Mouse (Mus musculus) bone marrow macrophage, adult 2 months (primary cell): ENCODE measurements around the gene Il9r. TPM values are rescaled to one million over a fixed set of nuclear protein-coding genes. Genes with fewer than 3 reads are reported as not detected.

Experiments
- H3K27ac ChIP-seq: 2 replicates; pipeline ENCODE4 v1.5.1; 2012; ENCODE audit warnings: low read depth, low read length; ENCODE audit not compliant: insufficient read depth
- H3K4me1 ChIP-seq: 2 replicates; pipeline ENCODE4 v1.6.1; 2012; ENCODE audit warnings: low read length; ENCODE audit not compliant: control insufficient read depth, insufficient read depth
- H3K4me3 ChIP-seq: 2 replicates; pipeline ENCODE4 v1.5.1; 2012; ENCODE audit warnings: mild to moderate bottlenecking, low read length, moderate library complexity; ENCODE audit not compliant: insufficient read depth
- CTCF ChIP-seq: IDR thresholded peaks from 2 replicates; pipeline ENCODE4 v1.5.1; 2012; ENCODE audit warnings: low read depth, mild to moderate bottlenecking, low read length, moderate library complexity
- POLR2A ChIP-seq: IDR thresholded peaks from 2 replicates; pipeline ENCODE4 v1.6.1; 2012; ENCODE audit warnings: mild to moderate bottlenecking, low read depth, low read length, borderline replicate concordance
- polyA plus RNA-seq: library from polyadenylated mRNA; stranded (reverse); fragments of >200 nt; gene quantifications from 2 replicates; pipeline ENCODE4 v1.2.4, GENCODE M21; 2012; ENCODE audit not compliant: missing spikeins, insufficient read depth, insufficient read length

Gene Il9r
- polyA plus RNA-seq, 1 experiment: not detected

DNA sequence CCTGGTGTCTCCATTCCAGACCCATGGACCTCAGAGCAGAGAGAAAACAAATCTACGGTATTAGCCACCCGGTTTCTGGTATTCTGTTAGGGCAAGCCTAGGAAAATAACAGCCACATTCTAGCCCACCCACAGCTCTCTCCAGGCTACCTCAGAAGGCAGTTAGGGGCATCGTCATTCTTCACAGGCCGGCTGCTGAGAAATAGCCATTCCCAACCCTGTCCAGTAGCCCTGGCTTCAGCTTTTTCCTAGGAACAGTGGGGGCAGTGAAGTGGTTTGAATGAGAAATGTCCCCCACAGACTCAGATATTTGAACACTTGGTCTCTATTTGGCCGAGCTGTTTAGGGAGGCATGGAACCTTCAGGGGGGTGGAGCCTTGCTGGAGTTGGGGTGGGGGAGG is 10.6 kb downstream of the Il9r start:
- Histone ChIP-seq H3K4me3 (no peak overlapping the region), H3K27ac (no peak overlapping the region), H3K4me1 (no peaks in the 10 kb centered on the region)
- TF ChIP-seq CTCF: no peak

DNA sequence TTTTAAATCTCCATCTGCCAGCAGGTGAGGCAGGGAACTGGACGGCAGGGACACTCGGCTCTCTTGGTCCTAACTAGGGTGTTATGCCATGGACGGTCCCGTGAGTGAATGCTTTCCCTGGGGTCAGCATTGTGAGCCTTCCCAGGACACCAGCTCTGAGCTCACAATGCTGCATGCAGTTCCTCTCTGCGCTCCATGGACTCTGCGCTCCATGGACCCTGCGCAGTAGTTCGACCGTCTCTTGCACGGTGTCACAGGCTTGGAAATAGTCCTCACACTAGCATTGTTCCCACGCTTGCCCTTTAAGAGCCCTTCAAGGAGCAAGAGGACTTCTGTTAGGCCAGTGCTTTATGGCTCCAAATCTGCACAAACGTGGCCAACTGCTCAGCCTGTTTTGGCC is 11.2 kb downstream of the Il9r start:
- Histone ChIP-seq H3K4me1 (no peaks in the 10 kb centered on the region), H3K4me3 (no peak overlapping the region), H3K27ac (no peak overlapping the region)
- TF ChIP-seq CTCF: no peak
- no peak for TF ChIP-seq POLR2A

DNA sequence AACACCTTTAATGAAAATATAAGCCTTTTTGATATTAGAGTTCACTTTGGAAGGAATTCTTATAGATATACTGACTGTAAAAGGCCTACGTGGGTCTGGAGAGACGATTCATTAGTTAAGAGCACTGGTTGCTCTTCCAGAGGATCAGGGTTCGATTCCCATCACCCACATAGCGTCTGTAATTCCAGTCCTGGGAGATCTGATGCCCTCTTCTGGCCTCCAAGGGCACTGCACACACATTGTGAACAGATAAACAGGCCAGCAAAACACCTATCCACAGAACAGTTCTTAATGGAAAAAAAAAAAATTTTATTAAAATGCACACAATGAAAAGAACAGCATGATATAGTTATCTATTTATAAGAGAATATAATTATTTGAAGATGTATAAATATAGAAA is 12.8 kb downstream of the Il9r start:
- no peaks in the 10 kb centered on the region for H3K4me1 ChIP-seq
- H3K4me3 ChIP-seq: no peak overlapping the region
- TF ChIP-seq CTCF: no peak
- no peak for TF ChIP-seq POLR2A
- H3K27ac ChIP-seq: no peak overlapping the region

GRCm38 (mm10) chr11:32186031-32186430 is 14.0 kb downstream of the Il9r start:
- TF ChIP-seq POLR2A (no peak), CTCF (no peak)
- Histone ChIP-seq H3K4me1 (no peaks in the 10 kb centered on the region), H3K27ac (no peak overlapping the region), H3K4me3 (no peak overlapping the region)

DNA sequence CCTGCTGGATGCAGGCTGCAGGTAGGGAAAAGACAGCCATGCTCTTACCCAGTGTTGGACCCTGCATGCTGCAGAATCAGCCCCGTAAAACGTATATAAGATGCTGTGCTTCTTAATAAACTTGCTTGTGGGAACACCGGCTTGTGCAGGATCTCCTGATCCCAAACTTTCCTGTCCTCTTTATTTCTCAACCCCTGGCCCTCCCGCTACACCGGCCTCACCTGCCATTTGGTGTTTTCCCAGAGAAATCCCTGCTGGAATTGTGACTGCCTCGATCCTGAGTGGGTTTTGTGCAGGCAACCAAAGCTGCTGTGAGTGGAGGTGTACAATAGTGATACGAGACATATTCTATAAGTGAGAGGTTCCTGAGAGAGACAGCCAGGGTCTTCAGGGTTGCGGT is 15.6 kb downstream of the Il9r start:
- Histone ChIP-seq H3K4me1 (no peaks in the 10 kb centered on the region), H3K4me3 (no peak overlapping the region), H3K27ac (no peak overlapping the region)
- no peak for TF ChIP-seq CTCF
- no peak for TF ChIP-seq POLR2A

DNA sequence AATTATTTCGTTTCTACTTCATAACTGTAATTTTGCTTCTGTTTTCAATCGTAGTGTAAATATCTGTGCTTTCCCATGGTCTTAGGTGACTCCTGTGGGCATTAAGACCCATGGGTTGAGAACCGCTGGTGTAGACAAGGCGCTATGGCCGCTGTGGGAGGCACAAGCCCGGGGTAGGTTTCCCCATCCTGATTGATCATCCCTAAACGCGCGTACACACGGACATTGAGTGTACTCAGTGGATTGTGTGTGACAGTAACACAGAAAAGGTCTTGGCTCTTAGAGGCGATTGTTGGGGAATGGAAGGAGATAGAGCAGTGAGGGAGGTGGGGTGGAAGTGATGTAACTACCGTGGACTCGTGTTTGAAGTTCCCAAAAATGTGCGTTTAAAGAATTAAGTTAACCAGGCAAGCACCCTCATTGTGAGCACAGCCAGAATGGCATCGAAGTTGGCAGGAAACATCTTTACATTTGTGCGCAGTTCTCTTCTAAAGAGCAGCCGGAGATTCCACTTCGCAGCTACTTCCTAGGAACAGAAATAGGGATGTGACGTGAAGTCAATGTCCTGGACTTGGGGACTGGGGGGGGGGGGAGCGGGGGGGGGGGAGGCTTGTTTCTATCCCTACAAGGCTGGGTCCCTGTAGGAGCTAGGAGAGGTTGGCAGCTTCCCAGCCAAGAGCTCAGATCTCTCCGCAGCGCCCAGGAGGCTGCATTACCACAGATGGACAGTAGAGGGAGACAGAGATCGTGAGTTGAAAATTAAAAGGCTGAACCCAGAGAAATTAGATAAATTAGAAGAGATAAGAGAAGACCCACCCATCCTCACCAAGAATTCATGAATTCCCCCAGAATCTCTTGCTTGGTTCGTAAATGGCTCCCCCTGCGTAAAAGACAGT is 17.9 kb downstream of the Il9r start:
- Histone ChIP-seq H3K27ac (no peak overlapping the region), H3K4me1 (no peaks in the 10 kb centered on the region), H3K4me3 (no peak overlapping the region)
- TF ChIP-seq POLR2A (no peak), CTCF (peak; percentile 57)

DNA sequence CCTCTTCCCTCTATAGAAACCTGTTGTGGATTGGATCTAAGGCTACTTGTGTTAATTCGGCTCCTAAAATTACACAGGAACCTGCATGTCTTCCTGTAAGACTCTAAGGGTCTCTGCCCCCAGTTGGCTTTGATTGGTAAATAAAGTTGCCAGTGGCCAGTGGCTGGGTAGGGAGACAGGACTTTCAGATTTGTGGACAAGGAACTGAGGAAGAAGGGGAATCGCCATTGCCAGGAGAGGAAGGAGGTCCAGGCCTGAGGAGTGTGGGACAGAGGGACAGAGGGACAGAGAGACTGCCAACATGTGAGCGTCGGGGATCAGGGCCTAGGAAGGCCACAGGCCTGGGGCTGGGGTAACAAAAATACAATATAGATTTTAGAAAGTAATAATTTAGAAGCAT is 18.8 kb downstream of the Il9r start:
- Histone ChIP-seq H3K27ac (no peak overlapping the region), H3K4me3 (no peak overlapping the region), H3K4me1 (no peaks in the 10 kb centered on the region)
- no peak for TF ChIP-seq CTCF
- TF ChIP-seq POLR2A: no peak

DNA sequence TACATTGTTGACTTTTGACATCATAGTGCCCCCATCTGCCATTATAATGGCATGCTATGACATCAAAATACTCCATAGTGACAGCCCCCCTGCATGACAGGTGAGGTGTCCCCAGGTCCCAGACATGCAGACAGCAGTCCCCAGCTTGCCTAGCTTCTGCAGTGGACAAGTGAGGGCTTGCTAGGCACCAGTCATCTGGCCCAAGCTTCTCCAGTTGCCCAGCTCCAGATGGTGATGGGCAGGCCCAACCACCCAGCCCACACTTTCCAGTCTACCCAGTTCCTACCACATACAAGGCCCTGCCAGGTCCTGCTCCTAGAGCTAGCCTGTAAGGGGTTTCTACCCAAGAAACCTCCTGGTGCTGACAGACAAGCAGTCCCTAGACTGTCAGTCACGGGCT is 21.6 kb downstream of the Il9r start:
- H3K27ac ChIP-seq: no peak overlapping the region
- H3K4me1 ChIP-seq: no peaks in the 10 kb centered on the region
- TF ChIP-seq POLR2A (no peak), CTCF (no peak)
- no peak overlapping the region for H3K4me3 ChIP-seq

DNA sequence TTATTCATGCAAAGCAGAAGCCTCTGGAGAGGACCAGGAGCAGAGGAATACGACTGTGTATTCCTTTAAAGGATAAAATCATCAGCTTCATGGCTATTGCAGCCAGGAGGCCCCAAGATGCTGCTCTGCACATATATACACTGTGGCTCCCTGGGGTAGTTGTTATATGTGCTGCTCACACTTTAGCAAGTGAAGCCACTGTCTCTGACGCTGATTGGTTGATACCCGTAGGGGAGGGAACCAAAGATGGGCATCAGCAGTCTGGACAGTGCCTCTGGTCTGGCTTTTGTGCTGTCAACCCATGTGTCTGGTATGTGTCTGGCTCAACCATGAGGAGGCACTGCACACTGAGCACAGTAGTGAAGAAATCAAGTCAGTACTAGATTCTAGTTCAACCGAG is 33.4 kb downstream of the Il9r start:
- no peak overlapping the region for H3K27ac ChIP-seq
- TF ChIP-seq POLR2A (no peak), CTCF (no peak)
- H3K4me3 ChIP-seq: no peak overlapping the region
- no peaks in the 10 kb centered on the region for H3K4me1 ChIP-seq

- TF ChIP-seq POLR2A (no peak), CTCF (peak; percentile 94)
- Histone ChIP-seq H3K27ac (no peak overlapping the region), H3K4me3 (no peak overlapping the region), H3K4me1 (no peaks in the 10 kb centered on the region)
Measured at GRCm38 (mm10) chr11:32161922-32162804, 37.9 kb downstream of the Il9r start.
